Mouse (Mus musculus) embryo, embryonic 10.5 days (tissue): ENCODE results near the gene Ptma.
"Not testable (repeated sequence)": the region's sequence is repeated elsewhere in the genome, so short reads cannot be mapped to it uniquely, and the experiment has no call there.

Experiments used
- DNase-seq: peaks from one replicate; pipeline ENCODE4 v3.0.0-alpha.2; 2015; ENCODE audit warnings: low spot score

Ptma gene

GRCm38 (mm10) chr1:86526116-86526788 is at the start of gene Ptma:
TSS of gene Ptma (plus strand) at chr1:86526726.
- peak; percentile 99 for DNase-seq

DNA sequence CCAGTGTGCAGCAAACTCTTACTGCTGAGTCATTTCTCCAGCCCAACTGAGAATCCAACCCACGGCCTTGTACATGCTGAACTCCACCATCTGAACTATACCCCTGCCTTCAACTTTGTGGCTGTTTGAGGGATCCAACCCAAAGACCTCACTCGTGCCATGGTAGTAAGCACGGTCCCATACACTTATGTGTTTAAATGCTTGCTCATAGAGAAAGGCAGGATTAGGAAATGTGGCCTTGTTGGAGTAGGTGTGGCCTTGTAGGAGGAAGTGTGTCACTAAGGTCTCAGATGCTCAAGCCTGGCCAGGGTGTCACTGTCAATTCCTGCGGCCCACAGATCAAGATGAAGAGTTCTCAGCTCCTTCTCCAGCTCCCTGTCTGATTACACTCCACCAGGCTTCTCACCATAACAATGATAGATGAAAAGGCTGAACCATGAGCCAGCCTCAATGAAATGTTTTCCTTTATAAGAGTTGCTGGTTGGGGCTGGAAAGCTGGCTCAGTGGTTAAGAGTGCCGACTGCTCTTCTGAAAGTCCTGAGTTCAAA is 48.7 kb upstream of the Ptma start:
- no peak for DNase-seq

DNA sequence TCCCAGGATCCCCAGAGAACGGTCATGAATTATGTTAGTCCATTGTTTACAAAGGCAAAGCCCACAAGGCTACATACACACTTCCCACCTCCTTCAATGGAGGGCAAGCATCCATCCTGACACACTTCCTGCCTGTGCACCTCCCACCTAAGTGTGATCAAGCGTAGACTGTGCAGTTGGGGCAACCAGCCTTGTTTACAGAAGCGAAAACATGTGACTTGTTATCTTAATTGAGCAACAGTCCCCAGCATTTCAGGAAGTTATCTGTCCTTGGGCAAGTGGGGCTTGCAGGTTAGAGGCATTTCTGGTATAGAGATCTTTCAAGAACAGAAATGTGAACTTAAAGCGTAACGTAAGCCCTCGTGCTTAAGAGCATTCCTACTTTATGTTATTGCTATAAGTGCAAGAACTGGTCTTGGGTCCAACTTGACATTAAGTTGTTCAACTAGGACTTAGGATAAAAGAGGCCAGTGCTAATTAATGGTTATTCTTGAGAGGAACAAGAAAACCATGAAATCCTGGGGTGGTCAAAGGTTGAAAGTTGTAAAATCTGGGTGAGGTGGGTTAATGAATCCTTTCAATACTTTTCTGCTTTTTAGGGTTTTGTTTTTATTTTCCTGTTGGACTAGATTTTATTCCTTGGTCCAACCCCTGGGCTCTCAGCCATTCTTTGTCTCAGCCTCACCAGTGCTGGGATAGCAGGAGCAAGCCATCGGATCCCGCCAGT is 47.3 kb upstream of the Ptma start:
- no peak for DNase-seq

DNA sequence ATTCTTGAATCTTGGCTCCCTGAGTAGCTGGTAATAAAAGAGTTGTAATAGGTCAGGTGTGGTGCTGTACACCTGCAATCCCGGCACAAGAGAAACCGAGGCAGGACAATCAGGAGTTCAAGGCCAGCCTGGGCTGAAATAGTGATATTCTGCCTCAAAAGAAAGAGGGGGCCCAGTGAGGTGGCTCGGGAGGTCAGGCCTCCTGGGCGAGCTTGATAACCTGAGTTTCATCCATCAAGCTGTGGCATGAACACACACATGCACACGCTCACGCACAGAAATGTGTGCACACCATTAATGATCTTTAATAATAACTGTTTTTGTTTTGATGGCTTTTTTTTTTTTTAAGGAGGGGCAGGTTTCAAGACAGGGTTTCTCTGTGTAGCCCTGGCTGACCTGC is 46.2 kb upstream of the Ptma start:
- no peak for DNase-seq

- DNase-seq: no peak
Observed at GRCm38 (mm10) chr1:86480735-86481447, 45.6 kb upstream of the Ptma start.

- no peak for DNase-seq
Observed at GRCm38 (mm10) chr1:86481468-86481867, 45.1 kb upstream of the Ptma start.

DNA sequence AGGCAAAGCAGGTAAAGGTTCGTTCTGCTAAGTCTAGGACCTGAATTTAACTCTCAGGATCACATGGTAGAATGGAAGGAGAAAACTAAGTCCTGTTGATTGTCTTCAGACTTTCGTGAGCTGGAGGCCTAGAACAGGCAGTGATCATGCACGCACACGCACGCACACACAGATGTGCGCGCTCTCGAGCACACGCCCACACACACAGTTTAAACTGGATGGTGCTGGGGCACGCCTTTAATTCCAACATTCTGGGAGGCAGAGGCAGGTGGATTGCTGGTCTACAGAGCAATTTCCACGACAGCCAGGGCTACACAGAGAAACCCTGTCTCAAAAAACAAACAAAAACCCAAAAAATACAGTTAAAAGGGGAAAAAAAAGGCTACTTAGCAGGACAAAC is 44.2 kb upstream of the Ptma start:
- DNase-seq: no peak

DNA sequence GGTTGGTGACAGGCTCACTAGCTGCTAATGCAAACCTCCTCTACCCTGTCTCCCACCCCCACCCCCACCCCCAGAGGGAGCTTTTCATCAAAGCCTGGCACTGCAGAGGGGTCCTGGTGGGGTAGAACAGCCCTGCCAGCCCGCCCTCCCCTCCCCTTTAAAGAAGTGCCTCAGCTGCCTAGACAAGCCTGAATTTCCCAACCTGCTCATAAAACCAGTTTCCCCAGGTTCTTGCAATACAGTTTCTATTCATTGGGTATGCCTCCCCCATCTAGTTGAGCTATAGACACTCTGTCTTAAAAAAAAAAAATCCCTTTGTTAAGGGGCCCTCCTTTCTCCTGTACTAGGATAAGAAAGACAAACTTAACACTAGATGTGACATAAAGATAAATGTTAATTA is 43.8 kb upstream of the Ptma start:
- DNase-seq: no peak

DNA sequence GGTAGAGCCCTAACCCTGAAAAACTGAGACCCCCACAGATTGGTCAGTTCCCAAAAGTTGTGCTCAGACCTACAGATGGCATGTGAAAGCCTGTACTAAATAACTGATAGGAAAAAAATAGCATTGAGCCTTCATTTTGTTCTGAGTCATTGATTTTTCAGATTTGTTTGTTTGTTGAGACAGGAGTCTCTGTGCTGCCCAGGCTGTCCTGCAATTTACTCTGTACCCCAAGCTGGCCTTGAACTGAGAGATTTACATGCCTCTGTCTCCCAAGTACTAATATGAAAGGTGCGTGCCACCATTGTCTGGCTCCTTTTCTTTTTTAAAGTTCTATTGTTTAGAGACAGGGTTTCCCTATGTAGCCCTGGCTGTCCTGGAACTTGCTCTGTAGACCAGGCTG is 41.2 kb upstream of the Ptma start:
- no peak for DNase-seq

- not testable (repeated sequence) for DNase-seq
Observed at GRCm38 (mm10) chr1:86485858-86486257, 40.7 kb upstream of the Ptma start.

DNA sequence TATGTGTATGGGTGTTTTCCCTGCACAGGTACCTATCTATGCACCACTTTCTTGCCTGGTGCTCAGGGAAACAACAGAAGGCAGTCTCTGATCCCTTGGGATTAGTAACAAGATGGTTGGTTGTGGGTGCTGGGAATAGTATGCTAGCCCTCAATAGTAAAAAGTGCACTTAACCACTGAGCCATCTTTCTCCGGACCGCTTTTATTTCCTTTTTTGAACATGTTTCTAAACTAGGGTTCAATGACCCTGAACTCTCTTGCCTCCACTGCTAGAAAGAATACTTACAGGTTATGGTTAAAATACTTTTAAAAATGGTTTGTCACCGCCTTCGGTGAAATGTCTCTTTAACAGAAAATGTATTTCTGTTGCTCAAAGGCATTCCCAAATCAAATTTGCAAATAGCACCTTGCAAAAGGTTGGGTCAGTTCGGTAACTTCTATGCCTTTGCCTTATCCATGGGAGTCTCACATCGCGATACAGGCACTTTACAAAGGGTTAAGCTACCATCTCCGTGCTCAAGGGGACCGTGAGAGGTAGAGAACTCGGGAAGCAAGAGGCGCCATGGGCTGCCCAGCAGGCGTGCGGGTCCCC is 39.7 kb upstream of the Ptma start:
- DNase-seq: no peak

DNA sequence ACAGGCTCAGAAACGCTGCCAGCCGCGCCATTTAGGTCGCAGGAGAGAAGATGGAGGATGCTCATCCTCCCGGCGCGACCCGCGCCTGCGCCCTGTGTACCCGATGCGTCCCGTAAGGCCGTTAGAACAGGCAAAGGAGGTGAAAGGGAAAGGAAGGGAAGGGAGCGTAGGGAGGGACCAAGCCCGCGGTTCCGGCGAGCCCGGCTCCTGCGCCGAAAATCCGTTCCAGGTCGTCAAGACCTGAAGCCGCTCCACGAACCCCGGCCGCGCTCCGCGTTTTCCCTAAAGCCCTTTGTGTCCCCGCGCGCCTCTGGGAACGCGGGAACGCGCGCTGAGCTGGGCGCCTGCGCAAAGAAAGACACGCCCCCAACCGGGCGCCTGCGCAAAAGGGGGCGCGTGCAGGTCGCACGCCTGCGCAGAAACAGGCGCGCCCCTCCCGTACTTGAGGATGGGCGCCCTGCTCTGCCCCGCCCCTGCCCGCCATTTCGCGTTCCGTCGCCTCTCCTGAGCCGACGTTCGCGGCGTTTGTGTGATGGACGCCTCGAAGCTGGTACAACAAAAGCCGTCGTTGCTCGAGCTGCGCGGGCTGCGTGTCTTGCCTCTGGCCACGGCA is 39.1 kb upstream of the Ptma start:
- DNase-seq: peak; percentile 100

GRCm38 (mm10) chr1:86487908-86488314 is 38.6 kb upstream of the Ptma start:
- peak; percentile 57 for DNase-seq

DNA sequence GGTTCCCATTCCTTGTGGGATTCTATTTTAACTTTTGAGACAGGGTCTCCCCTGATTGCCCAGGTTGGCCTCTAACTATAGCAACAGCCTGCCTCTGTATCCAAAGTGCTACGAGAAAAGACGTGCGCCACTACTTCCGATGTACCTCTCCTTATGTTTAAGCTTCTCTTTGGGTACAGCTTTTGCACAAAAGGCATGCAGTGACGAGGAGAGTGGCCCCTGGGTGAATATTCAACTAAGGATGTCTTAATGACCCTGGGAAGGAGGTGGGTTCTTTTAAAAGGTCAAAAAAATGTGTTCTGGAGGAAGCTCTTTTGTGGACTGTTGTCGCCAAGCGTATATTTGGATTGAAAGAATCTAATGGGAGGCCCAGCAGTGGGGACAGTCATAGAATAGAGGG is 38.2 kb upstream of the Ptma start:
- DNase-seq: no peak

- no peak for DNase-seq
Observed at GRCm38 (mm10) chr1:86488774-86489173, 37.8 kb upstream of the Ptma start.

DNA sequence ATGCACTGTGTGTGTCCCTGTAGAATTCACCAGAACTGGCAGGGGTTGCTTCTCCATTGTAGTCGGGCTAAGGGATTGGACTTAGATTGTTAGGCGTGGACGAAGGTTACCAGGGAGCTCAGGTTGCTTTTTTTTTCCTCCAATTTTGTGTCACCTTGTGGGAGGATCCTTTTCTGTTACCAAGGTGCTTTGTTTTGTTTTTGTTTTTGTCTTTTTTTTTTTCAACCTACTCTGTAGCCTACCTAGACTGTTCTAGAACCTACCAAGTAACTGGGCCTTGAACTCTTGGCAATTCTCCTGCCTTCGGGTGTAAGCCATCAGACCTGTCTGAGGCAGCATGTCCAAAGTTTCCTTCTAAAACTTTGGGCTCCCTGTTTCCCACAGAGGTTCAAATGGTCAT is 36.6 kb upstream of the Ptma start:
- DNase-seq: no peak

GRCm38 (mm10) chr1:86490697-86491096 is 35.8 kb upstream of the Ptma start:
- DNase-seq: no peak

DNA sequence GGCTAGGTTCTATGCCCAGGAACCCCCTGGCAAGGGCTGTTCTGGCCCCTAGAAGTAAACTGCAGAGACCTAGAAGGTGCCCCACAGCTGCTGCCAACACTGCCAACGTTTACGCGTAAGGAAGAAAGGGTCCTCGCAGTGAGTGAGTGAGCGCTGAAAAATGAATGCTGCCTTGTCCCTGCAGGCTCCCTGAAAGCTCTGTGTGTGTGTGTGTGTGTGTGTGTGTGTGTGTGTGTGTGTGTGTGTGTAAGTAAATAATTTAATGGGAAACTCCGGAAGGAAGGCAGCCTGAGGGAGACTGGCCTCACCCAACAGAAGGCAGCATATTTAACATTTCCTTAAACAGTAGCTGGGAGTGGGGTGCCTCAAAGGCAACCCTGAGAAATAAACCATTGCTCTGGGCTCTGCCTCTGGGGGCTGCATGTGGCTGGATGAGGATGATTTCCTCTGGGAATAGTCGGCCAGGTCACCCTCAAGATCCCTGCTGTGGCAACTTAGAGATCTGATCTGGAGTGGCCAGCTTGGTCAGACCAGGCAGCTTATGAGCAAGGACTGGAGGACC is 34.9 kb upstream of the Ptma start:
- no peak for DNase-seq

- no peak for DNase-seq
Observed at GRCm38 (mm10) chr1:86492095-86493070, 34.1 kb upstream of the Ptma start.

DNA sequence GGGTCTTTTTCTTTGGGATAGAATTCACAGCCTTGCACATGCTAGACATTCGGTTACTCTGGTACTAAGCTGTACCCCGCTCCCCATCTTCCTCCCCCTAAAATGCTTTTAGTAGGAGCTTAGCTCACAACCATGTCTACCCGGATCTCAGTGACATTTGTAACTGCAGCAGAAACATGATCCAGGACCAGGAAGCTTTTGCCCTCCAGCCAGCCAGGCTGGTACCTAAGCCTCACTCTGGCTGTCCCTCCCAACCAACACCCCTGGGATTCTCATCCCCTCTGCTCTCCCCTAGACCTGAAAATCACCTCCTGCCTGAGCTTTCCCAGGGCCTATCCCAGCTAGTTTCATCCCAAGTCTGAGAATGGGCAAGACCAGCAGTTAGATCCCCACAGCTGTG is 32.7 kb upstream of the Ptma start:
- DNase-seq: no peak

GRCm38 (mm10) chr1:86496340-86496739 is 30.2 kb upstream of the Ptma start:
- DNase-seq: no peak
